Mouse (Mus musculus): ENCODE measurements around the gene Prm3. TPM values are rescaled to one million over a fixed set of nuclear protein-coding genes. Genes with fewer than 3 reads are reported as not detected.

Gene Prm3
- not detected in 2 replicates for polyA plus RNA-seq (2015; fragmentation: Nextera tagmentation; extraction: Ambion mirVana)

DNA sequence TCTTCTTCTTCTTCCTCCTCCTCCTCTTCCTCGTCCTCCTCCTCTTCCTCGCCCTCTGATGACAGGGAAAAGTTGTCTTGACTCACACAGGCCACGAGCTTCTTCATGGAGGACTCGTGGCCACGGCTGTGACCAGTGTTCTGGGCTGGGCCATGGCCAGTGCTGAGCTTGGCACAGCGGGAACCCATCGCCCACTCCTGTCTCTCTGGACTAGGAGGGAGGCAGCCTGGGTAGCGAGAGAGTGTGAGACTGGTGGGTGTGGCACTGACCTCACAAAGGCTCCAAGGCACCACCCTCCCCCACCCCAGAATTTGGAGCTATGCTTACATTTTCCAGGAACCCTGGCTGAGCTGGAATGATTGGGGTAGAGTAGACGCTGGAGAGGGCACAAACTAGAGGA, at the start of gene Prm3:
TSS of gene Prm3 (minus strand) at position 213 of the 400 bp plus-strand sequence.
- no peak within 1 kb of the TSS for H3K4me3 ChIP-seq (replicated peaks)
- H3K9ac ChIP-seq = no peak within 1 kb of the TSS
- no peaks in the 10 kb centered on the region for H3K9me3 ChIP-seq
- peaks cover 1% of the 10 kb centered on the region; the same call in 1 of the 2 replicates for H3K27me3 ChIP-seq (replicated peaks)
- H3K36me3 ChIP-seq = no peaks in the 10 kb centered on the region
- no peak for ATAC-seq
- H3K27ac ChIP-seq = no peak within 1 kb of the TSS
- H3K4me2 ChIP-seq (replicated peaks) = no peak within 1 kb of the TSS
- H3K4me1 ChIP-seq (replicated peaks) = peaks cover 5% of the 10 kb centered on the region; the same call in 1 of the 2 replicates
- WGBS = 72% methylated on average over 9 of the region's 9 CpGs

DNA sequence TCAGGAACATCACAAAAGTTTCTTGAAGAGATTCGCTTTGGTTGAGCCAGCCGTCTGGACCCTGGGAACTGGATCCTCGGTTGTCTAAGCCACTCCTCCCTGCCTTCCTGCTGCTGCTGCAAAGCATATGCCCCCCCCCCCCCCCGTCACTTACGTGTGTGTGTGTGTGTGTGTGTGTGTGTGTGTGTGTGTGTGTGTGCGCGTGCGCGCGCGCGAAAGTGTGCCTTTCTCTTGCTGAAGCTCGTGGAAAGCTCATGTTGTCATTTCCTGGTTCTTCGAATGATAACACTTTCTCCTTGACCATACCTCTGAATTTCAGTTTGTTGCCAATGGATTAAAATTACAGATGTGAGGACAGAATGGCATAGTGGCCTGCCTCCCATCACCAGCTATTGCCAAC, 49.3 kb upstream of the Prm3 start:
- 84% methylated on average over 13 of the region's 14 CpGs for WGBS
- no peak for ATAC-seq
- H3K4me1 ChIP-seq (replicated peaks) = peaks cover 30% of the 10 kb centered on the region

DNA sequence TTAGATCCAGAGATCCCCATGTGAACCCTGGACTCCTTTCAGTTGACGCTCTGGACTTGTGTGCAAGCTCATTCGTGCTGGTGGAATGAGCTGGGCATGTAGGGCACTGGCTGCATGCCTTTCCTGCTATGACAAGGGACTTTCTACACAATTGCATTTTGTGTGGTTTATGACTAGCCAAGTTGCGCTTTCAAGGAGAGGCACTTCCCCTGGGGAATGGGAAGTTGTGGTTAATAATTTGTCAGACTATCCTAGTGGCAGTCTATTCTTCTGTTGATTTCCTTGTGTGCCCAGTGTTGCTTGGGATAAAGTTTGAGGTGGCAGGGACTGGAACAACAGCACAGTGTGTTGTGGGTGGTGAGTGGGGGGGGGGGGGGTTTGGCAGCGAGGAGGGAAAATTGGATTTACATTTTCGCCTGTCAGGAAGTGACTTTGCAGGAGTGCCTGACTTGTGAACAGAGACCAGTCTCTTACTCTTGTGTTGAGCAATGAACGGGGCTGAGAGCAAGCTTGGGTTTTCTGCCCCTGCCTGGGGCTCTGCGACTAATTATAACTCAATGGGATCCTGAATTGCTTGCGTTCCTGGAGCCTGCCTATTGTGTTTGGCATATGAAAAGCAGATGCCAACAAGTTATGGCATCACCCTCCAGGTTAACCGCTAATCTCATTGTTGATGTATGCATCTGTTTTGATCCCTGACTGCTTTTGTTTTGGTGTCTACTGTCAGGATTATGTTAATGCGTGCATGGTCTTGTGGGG, 48.0 kb upstream of the Prm3 start:
- Histone ChIP-seq H3K27ac (peak overlapping the region; percentile 82), H3K4me3 (replicated peaks) (no peak overlapping the region), H3K27me3 (replicated peaks) (no peaks in the 10 kb centered on the region), H3K4me1 (replicated peaks) (peaks cover 22% of the 10 kb centered on the region), H3K4me2 (replicated peaks) (peak overlapping the region; percentile 39), H3K36me3 (no peaks in the 10 kb centered on the region), H3K9me3 (no peaks in the 10 kb centered on the region), H3K9ac (no peak overlapping the region)
- 36% methylated on average over 10 of the region's 10 CpGs for WGBS
- peak; percentile 58 for ATAC-seq

More for the DNA sequence above, 49.3 kb upstream of the Prm3 start:
- Histone ChIP-seq H3K4me2 (replicated peaks) (no peak overlapping the region), H3K9ac (no peak overlapping the region), H3K9me3 (no peaks in the 10 kb centered on the region), H3K27ac (no peak overlapping the region), H3K36me3 (no peaks in the 10 kb centered on the region), H3K27me3 (replicated peaks) (no peaks in the 10 kb centered on the region), H3K4me3 (replicated peaks) (no peak overlapping the region)

DNA sequence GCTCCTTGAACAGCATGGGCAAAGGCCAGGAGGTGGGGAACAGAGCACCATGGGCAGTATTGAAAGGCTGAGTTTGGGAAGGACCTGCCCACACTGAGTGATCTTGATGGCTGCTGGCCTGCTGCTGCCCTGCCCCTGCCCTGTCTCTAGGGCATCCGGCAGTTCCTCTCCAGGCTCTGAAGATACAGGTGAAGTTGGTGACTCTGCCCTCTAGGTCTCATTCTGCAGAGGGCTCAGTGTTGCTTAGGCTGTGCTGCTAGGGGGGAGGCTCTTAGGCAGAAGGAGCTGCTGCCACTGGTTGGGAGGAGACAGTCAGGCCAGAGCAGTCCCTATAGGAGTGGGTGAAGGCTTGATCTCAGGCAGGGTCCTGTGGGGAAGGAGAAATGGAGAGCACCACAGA, 47.2 kb upstream of the Prm3 start:
- Histone ChIP-seq H3K4me2 (replicated peaks) (peak overlapping the region; percentile 39), H3K27me3 (replicated peaks) (no peaks in the 10 kb centered on the region), H3K27ac (peak overlapping the region; percentile 82), H3K9ac (no peak overlapping the region), H3K9me3 (no peaks in the 10 kb centered on the region), H3K36me3 (no peaks in the 10 kb centered on the region), H3K4me1 (replicated peaks) (peaks cover 19% of the 10 kb centered on the region), H3K4me3 (replicated peaks) (no peak overlapping the region)
- WGBS = 76% methylated on average over 1 of the region's 1 CpGs
- ATAC-seq = no peak; the same call in 1 of the 2 replicates

DNA sequence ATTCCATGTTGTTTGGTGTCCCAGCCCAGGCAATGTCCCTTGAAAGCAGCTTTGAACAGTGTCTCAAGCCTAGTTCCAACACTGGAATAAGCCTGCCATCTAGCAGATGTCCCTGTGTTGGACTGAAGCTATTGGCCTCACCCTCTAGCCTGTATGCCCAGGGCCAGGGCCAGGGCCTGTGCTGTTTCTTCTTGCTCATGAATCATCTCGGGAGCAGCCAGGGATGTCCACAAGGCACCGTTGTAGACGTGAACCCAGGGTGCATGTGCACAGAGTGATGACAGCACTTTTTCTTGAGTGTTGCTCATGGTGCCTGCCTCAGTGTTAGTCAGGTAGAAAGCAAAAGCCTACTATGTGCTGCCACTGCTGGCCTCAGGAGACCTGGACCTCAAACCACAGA, 46.5 kb upstream of the Prm3 start:
- ATAC-seq = no peak
- H3K4me3 ChIP-seq (replicated peaks) = no peak overlapping the region
- H3K9me3 ChIP-seq = no peaks in the 10 kb centered on the region
- 80% methylated on average over 3 of the region's 3 CpGs for WGBS
- no peaks in the 10 kb centered on the region for H3K36me3 ChIP-seq
- peaks cover 19% of the 10 kb centered on the region for H3K4me1 ChIP-seq (replicated peaks)
- H3K27ac ChIP-seq = no peak overlapping the region
- H3K9ac ChIP-seq = no peak overlapping the region
- no peaks in the 10 kb centered on the region for H3K27me3 ChIP-seq (replicated peaks)
- H3K4me2 ChIP-seq (replicated peaks) = peak overlapping the region; percentile 39; the same call in 1 of the 2 replicates

DNA sequence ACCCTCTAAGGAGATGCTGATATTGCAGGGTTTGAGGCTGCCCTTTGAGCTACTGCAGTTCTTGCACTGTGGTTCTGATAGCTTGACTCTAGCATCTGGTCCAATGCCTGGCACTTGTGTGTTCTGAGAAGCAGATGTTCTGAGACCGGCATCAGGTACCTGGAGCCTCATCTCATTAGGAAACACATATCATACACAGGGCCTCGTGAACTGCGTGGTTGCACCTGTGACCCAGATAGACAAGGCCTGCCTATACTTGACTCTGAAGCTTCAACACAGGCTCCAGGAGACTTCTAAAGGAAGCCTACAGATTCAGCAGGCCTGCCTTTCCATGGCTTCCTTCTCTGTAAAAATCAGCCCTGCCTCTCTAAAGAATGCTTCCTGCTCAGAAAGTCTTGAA, 45.7 kb upstream of the Prm3 start:
- 87% methylated on average over 3 of the region's 3 CpGs for whole genome bisulfite sequencing
- Histone ChIP-seq H3K27me3 (replicated peaks) (no peaks in the 10 kb centered on the region), H3K4me3 (replicated peaks) (no peak overlapping the region), H3K4me1 (replicated peaks) (peaks cover 19% of the 10 kb centered on the region), H3K9ac (no peak overlapping the region), H3K36me3 (no peaks in the 10 kb centered on the region), H3K4me2 (replicated peaks) (no peak overlapping the region), H3K27ac (no peak overlapping the region), H3K9me3 (no peaks in the 10 kb centered on the region)
- no peak for ATAC-seq

DNA sequence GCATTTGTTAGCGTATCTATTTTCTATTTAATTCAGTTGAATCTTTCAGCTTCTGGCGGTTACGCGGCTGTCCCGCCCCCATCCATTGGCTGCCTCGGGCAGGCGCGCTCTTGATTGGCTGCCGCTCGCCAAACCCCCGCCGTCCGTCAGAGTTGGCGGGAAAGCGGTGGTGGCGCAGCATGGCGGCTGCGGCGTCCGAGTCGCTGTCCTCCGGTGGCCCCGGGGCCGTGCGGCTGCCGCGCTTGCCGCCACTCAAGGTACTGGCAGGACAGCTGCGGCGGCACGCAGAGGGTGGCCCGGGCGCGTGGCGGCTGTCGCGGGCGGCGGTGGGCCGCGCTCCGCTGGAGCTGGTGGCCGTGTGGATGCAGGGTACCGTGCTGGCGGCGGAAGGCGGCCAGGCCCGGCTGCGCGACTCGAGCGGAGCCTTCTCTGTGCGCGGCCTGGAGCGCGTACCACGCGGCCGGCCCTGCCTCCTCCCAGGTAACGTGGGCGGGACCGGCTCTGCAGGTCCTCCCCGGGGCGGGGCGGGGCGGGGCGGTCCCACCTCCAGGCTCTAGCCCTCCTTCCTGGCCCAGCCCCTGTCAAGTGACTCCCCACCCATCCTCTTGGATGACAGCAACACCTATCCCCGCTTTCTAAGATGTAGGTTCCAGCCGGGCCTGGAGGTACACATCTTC, 44.3 kb upstream of the Prm3 start, which contains the start of gene Rmi2:
TSS of gene Rmi2 (plus strand) at position 149 of the 677 bp plus-strand sequence.
- Histone ChIP-seq H3K27ac (peak within 1 kb of the TSS; percentile 90), H3K4me3 (replicated peaks) (peak within 1 kb of the TSS; percentile 71), H3K9ac (peak within 1 kb of the TSS; percentile 76), H3K4me1 (replicated peaks) (peaks cover 19% of the 10 kb centered on the region), H3K9me3 (no peaks in the 10 kb centered on the region), H3K27me3 (replicated peaks) (no peaks in the 10 kb centered on the region), H3K36me3 (no peaks in the 10 kb centered on the region), H3K4me2 (replicated peaks) (peak within 1 kb of the TSS; percentile 90)
- peak; percentile 95 for ATAC-seq
- WGBS = under 1% methylated on average over 65 of the region's 69 CpGs

DNA sequence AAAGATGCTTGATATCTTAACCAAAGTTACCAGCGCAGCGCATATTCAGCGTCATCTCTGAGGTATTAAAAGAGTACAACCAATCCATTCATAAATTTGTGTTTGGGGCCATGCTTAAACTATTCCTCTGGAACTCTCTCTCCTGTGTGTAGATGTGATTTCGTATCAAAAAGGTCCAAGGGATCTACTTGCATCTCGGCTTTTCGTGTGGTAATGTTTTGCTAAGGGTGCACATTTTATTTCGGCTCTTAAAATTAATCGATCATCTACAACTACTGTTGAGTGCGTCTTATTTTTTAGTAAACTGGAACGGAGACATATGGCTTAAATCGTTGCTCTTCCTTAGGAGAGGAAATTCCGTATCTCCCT, 43.8 kb upstream of the Prm3 start:
- peak overlapping the region; percentile 22; the same call in 1 of the 2 replicates for H3K9ac ChIP-seq
- ATAC-seq = no peak

DNA sequence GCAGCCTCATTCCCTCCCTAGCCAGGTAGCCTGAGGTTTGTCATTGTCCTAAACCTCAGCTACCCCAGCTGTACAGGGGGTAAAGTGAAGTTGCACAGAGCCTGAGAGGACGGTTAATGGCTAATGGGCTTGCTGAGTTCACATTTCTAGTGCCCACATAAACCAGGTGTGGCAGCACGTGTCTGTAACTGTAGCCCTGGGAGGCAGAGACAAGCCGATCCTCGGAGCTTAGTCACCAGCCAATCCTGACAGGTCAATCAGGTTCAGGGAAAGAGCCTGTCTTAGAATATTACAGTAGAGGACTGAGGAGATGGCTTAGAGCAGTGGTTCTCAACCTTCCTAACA, 37.7 kb upstream of the Prm3 start:
- H3K9ac ChIP-seq = no peak overlapping the region
- no peaks in the 10 kb centered on the region for H3K4me1 ChIP-seq (replicated peaks)
- no peaks in the 10 kb centered on the region for H3K36me3 ChIP-seq
- no peak overlapping the region for H3K27ac ChIP-seq
- no peak overlapping the region for H3K4me3 ChIP-seq (replicated peaks)
- H3K27me3 ChIP-seq (replicated peaks) = no peaks in the 10 kb centered on the region
- no peaks in the 10 kb centered on the region for H3K9me3 ChIP-seq
- no peak overlapping the region for H3K4me2 ChIP-seq (replicated peaks)
- ATAC-seq = no peak
- WGBS = 64% methylated on average over 4 of the region's 4 CpGs

More for the DNA sequence above, 43.8 kb upstream of the Prm3 start:
- Histone ChIP-seq H3K27ac (no peak overlapping the region), H3K4me1 (replicated peaks) (peaks cover 19% of the 10 kb centered on the region), H3K36me3 (no peaks in the 10 kb centered on the region), H3K27me3 (replicated peaks) (no peaks in the 10 kb centered on the region), H3K9me3 (no peaks in the 10 kb centered on the region), H3K4me2 (replicated peaks) (peak overlapping the region; percentile 90), H3K4me3 (replicated peaks) (peak overlapping the region; percentile 71)
- 6% methylated on average over 12 of the region's 12 CpGs for WGBS

DNA sequence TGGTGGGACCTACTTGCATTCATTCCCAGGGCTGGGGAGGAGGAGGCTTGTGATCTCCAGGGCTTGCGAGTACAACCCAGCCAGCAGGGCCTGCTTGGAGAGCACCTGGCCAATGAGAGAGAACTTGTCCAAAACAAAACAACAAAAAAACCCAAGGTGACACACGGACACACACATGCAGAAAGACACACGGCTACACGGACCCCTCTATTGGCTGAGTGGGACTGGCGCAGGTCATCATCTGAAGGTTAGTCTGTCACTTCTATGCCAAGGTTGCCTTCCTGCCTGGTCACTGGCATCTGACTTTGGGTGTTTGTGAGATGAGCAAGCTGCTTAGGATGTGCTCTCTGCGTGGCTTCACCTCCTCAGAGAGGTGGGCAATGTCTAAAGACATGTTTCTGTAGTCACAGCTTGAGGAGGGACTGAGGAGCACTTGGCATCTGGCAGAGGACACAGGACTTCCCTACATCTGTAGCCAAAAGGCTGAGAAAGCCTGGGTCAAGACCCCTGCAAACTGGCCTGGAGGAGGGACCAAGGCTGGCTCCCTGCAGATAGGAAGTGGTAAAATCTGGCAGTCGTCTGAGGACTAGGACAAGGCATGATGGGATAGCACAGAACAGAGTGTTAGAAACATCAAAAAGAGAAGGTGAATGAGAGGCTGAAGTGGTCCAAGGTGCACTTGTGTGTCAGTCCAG, 37.2 kb upstream of the Prm3 start:
- no peak overlapping the region for H3K4me3 ChIP-seq (replicated peaks)
- no peaks in the 10 kb centered on the region for H3K9me3 ChIP-seq
- H3K4me1 ChIP-seq (replicated peaks) = no peaks in the 10 kb centered on the region
- no peak overlapping the region for H3K4me2 ChIP-seq (replicated peaks)
- H3K36me3 ChIP-seq = no peaks in the 10 kb centered on the region
- ATAC-seq = no peak
- H3K9ac ChIP-seq = no peak overlapping the region
- no peak overlapping the region for H3K27ac ChIP-seq
- 79% methylated on average over 7 of the region's 7 CpGs for WGBS
- no peaks in the 10 kb centered on the region for H3K27me3 ChIP-seq (replicated peaks)

DNA sequence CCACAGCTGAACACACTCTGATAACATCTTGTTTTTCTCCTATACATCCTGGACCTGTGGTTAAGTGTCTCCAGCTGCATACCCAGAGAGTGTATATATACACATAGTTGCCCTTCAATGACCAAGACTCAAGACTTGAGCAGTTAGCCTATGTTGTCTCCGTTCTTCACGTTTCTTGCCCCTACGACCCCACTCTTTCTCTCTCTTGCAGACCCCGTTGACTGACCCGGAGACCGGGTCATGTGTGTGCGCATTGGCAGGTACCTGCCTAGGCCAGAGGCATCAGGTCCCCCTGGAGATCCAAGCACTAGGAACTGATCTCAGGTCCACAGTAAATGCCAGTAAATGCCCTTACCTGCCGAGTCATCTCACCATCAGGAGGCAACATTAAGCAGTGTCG, 36.6 kb upstream of the Prm3 start:
- Histone ChIP-seq H3K4me2 (replicated peaks) (no peak overlapping the region), H3K9me3 (no peaks in the 10 kb centered on the region), H3K4me3 (replicated peaks) (no peak overlapping the region), H3K4me1 (replicated peaks) (no peaks in the 10 kb centered on the region), H3K27me3 (replicated peaks) (no peaks in the 10 kb centered on the region), H3K27ac (no peak overlapping the region), H3K36me3 (no peaks in the 10 kb centered on the region), H3K9ac (no peak overlapping the region)
- no peak for ATAC-seq
- WGBS = 87% methylated on average over 9 of the region's 9 CpGs

DNA sequence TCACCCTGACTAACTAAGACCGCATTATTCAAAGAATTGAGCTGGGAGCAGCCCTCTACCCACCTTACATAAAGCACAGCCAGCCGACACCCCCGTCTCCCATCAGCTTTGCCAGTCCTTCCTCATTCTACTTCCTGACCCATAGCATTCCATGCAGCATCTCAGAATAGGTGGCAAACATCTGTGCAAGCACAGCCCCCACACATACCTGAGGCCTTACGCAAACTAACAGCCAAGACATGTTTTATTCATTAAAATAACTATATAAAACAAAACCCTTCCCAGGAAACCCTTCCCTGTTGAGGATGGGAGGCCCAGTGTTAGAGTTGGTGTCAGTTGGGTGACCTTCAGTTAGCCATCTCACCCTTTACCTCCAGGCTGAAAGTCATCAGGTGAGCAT, 35.1 kb upstream of the Prm3 start:
- no peaks in the 10 kb centered on the region for H3K27me3 ChIP-seq (replicated peaks)
- H3K4me3 ChIP-seq (replicated peaks) = no peak overlapping the region
- no peak overlapping the region for H3K9ac ChIP-seq
- H3K4me1 ChIP-seq (replicated peaks) = peaks cover 5% of the 10 kb centered on the region; the same call in 1 of the 2 replicates
- H3K9me3 ChIP-seq = no peaks in the 10 kb centered on the region
- ATAC-seq = no peak
- no peak overlapping the region for H3K27ac ChIP-seq
- H3K36me3 ChIP-seq = no peaks in the 10 kb centered on the region
- H3K4me2 ChIP-seq (replicated peaks) = no peak overlapping the region
- WGBS = 85% methylated on average over 4 of the region's 4 CpGs
